Mouse (Mus musculus): Measurements from ENCODE around the gene Gm28372. TPM values are rescaled to one million over a fixed set of nuclear protein-coding genes. Genes with fewer than 3 reads are reported as not detected.

Gm28372 gene
- total and polyA plus RNA-seq, 2 experiments from 2014 or later: not detected

DNA sequence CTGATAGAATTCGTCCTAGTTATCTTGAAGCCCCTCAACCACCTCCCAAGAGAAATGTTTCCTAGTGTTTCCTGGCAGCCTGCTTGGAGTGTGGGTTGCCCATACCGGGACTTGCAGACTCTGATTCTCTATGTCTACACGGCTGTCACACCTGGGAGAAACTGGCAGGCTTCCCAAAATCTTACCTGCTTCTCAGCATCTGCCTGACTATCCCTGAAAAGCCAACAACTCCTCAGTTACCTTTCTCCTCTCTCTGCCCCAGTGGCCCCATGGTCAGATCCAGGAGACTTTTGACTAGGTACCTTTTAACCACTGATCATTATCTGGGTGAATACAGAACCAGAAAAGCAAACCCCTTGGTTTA, 46.7 kb downstream of the Gm28372 start:
- DNase-seq (ENCODE audit: low spot score): no peak
- H3K4me3 ChIP-seq (ENCODE audit: low read depth, low read length): peak overlapping the region; percentile 91
- 0 out of 2 replicates have a peak, but pooled peaks cover 4% of the 10 kb centered on the region for H3K27me3 ChIP-seq (ENCODE audit: control insufficient read depth, insufficient read depth, low read length)
- TF ChIP-seq EP300 (IDR thresholded peaks at IDR 0.05; ENCODE audit: low read depth): no peak
- no peak for TF ChIP-seq CTCF (IDR thresholded peaks at IDR 0.05; ENCODE audit: low read depth)
- ATAC-seq (ENCODE audit: insufficient read depth, low read depth): no peak
- no peak overlapping the region for H3K27ac ChIP-seq (ENCODE audit: low read depth)
- H3K4me1 ChIP-seq (ENCODE audit: control insufficient read depth, insufficient read depth): peaks cover 28% of the 10 kb centered on the region
- WGBS: 43% methylated on average over 3 of the region's 3 CpGs
- no peak overlapping the region for H3K9ac ChIP-seq (replicated peaks; ENCODE audit: low read depth, low read length)
- no peaks in the 10 kb centered on the region for H3K9me3 ChIP-seq (replicated peaks; ENCODE audit: control insufficient read depth, low read length)
- no peaks in the 10 kb centered on the region for H3K36me3 ChIP-seq (replicated peaks; ENCODE audit: control insufficient read depth, insufficient read depth, low read length)
- H3K4me2 ChIP-seq (ENCODE audit: low read depth, low read length): peak overlapping the region; percentile 88

DNA sequence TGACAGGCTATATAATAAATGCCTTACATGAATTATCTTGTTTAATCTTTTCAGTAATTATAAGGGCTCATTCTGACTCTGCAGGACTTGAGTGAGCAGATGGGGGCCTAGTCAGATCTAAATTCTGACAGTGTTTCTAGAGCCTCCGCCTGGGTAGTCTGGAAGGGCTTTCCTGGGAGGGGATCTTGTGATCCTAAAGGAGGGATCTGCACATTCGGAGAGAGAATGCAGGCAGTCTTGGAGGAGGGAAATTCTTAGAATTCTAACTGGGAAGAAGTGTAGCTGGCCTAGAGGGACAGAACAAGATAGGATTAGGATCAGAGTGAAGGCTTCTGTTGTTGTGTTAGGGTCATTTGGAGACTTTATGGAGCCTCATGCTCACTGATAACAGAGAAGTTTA, 47.2 kb downstream of the Gm28372 start:
- Histone ChIP-seq H3K4me2 (ENCODE audit: low read depth, low read length) (no peak overlapping the region), H3K9ac (replicated peaks; ENCODE audit: low read depth, low read length) (no peak overlapping the region), H3K36me3 (replicated peaks; ENCODE audit: control insufficient read depth, insufficient read depth, low read length) (no peaks in the 10 kb centered on the region), H3K27ac (ENCODE audit: low read depth) (no peak overlapping the region), H3K4me3 (ENCODE audit: low read depth, low read length) (no peak overlapping the region), H3K4me1 (ENCODE audit: control insufficient read depth, insufficient read depth) (peaks cover 28% of the 10 kb centered on the region), H3K27me3 (ENCODE audit: control insufficient read depth, insufficient read depth, low read length) (0 out of 2 replicates have a peak, but pooled peaks cover 4% of the 10 kb centered on the region), H3K9me3 (replicated peaks; ENCODE audit: control insufficient read depth, low read length) (no peaks in the 10 kb centered on the region)
- 51% methylated on average over 2 of the region's 2 CpGs for WGBS
- ATAC-seq (ENCODE audit: insufficient read depth, low read depth) (no peak), DNase-seq (ENCODE audit: low spot score) (no peak)
- TF ChIP-seq EP300 (IDR thresholded peaks at IDR 0.05; ENCODE audit: low read depth) (no peak), CTCF (IDR thresholded peaks at IDR 0.05; ENCODE audit: low read depth) (no peak)

DNA sequence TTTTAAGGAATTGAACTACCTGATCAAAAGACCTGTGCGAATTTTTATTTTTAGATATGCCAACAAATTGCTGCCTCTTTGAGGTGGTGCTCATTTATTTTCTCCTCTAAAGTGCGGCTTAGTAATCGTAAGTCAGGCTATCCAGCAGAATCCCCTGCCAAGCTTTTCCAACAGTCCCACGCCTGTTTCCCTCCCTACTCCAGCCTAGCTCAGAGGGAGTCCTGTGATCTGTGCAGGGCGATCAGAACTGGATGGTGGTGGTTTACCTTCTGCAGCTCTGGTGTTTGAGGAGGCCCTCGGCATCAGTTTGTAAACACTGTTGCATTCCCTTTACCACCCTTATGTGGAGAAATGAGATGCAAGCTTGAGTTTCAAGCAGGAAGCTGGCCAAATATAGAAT, 48.4 kb downstream of the Gm28372 start:
- H3K27ac ChIP-seq (ENCODE audit: low read depth): no peak overlapping the region
- H3K4me2 ChIP-seq (ENCODE audit: low read depth, low read length): peak overlapping the region; percentile 11; the same call in 1 of the 2 replicates
- H3K9ac ChIP-seq (replicated peaks; ENCODE audit: low read depth, low read length): no peak overlapping the region
- no peaks in the 10 kb centered on the region for H3K9me3 ChIP-seq (replicated peaks; ENCODE audit: control insufficient read depth, low read length)
- no peaks in the 10 kb centered on the region for H3K36me3 ChIP-seq (replicated peaks; ENCODE audit: control insufficient read depth, insufficient read depth, low read length)
- DNase-seq (ENCODE audit: low spot score): no peak
- no peak for ATAC-seq (ENCODE audit: insufficient read depth, low read depth)
- H3K27me3 ChIP-seq (ENCODE audit: control insufficient read depth, insufficient read depth, low read length): 0 out of 2 replicates have a peak, but pooled peaks cover 4% of the 10 kb centered on the region
- TF ChIP-seq CTCF (IDR thresholded peaks at IDR 0.05; ENCODE audit: low read depth): no peak
- TF ChIP-seq EP300 (IDR thresholded peaks at IDR 0.05; ENCODE audit: low read depth): no peak
- 47% methylated on average over 6 of the region's 6 CpGs for WGBS
- peaks cover 28% of the 10 kb centered on the region for H3K4me1 ChIP-seq (ENCODE audit: control insufficient read depth, insufficient read depth)
- H3K4me3 ChIP-seq (ENCODE audit: low read depth, low read length): no peak overlapping the region

DNA sequence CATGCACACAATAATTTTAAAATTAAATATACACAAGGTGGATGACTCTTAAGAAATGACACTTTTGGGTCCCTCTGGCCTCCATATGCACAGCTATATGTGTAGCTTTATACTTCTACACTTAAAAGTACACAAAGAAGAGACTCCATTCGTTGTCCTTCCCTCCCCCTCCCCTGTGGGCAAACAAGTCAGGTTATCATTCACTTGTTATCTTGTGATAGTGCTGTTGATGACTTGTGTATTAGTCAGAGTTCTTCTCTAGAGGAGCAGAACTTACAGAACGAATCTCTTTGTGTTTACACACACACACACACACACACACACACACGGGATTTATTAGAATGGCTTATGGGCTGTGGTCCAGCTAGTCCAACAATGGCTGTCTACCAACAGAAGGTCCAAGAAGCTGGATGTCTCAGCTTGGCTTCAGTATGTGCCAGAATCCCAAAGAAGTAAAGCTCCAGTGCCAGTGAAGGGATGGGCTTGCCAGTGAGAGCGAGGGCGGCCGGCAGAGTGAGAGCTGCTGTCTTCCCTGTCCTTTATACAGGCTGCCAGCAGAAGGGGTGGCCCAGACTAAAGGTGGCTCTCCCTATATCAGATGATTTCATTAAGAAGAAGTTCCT, 49.8 kb downstream of the Gm28372 start:
- DNase-seq (ENCODE audit: low spot score): no peak
- Histone ChIP-seq H3K36me3 (replicated peaks; ENCODE audit: control insufficient read depth, insufficient read depth, low read length) (no peaks in the 10 kb centered on the region), H3K27me3 (ENCODE audit: control insufficient read depth, insufficient read depth, low read length) (no peaks in the 10 kb centered on the region), H3K4me3 (ENCODE audit: low read depth, low read length) (no peak overlapping the region), H3K4me2 (ENCODE audit: low read depth, low read length) (no peak overlapping the region), H3K9me3 (replicated peaks; ENCODE audit: control insufficient read depth, low read length) (no peaks in the 10 kb centered on the region), H3K27ac (ENCODE audit: low read depth) (no peak overlapping the region), H3K9ac (replicated peaks; ENCODE audit: low read depth, low read length) (no peak overlapping the region), H3K4me1 (ENCODE audit: control insufficient read depth, insufficient read depth) (peaks cover 24% of the 10 kb centered on the region)
- no peak for ATAC-seq (ENCODE audit: insufficient read depth, low read depth)
- WGBS: 61% methylated on average over 6 of the region's 6 CpGs
- TF ChIP-seq CTCF (IDR thresholded peaks at IDR 0.05; ENCODE audit: low read depth): no peak
- TF ChIP-seq EP300 (IDR thresholded peaks at IDR 0.05; ENCODE audit: low read depth): no peak

Other genes with a start within 250 kb of the Gm28372 start
- gene Snrpb, start 225.8 kb upstream of the Gm28372 start, total RNA-seq (2014; rRNA removed; ENCODE audit: low replicate concordance): 375 and 410 TPM in 2 replicates
- gene Snrpb, start 225.8 kb upstream of the Gm28372 start, polyA plus RNA-seq (2015; fragmentation: Nextera tagmentation; extraction: Ambion mirVana): 307 and 316 TPM in 2 replicates
- gene Tmc2, start 210.0 kb upstream of the Gm28372 start, total RNA-seq (2014; rRNA removed; ENCODE audit: low replicate concordance): not detected in 2 replicates
- not detected in 2 replicates for gene Tmc2, start 210.0 kb upstream of the Gm28372 start, polyA plus RNA-seq (2015; fragmentation: Nextera tagmentation; extraction: Ambion mirVana)
- gene Nop56, start 130.8 kb upstream of the Gm28372 start, total RNA-seq (2014; rRNA removed; ENCODE audit: low replicate concordance): 47.4 and 50.9 TPM in 2 replicates
- gene Nop56, start 130.8 kb upstream of the Gm28372 start, polyA plus RNA-seq (2015; fragmentation: Nextera tagmentation; extraction: Ambion mirVana): 57.4 and 57.6 TPM in 2 replicates
- gene Idh3b, start 120.7 kb upstream of the Gm28372 start, total RNA-seq (2014; rRNA removed; ENCODE audit: low replicate concordance): 359 and 497 TPM in 2 replicates
- gene Idh3b, start 120.7 kb upstream of the Gm28372 start, polyA plus RNA-seq (2015; fragmentation: Nextera tagmentation; extraction: Ambion mirVana): 512 and 516 TPM in 2 replicates
- gene Ebf4, start 110.1 kb upstream of the Gm28372 start, total RNA-seq (2014; rRNA removed; ENCODE audit: low replicate concordance): 1.1 and 3.4 TPM in 2 replicates
- 0.16 and 0.18 TPM in 2 replicates for gene Ebf4, start 110.1 kb upstream of the Gm28372 start, polyA plus RNA-seq (2015; fragmentation: Nextera tagmentation; extraction: Ambion mirVana)
- 6.9 and 7.8 TPM in 2 replicates for gene Cpxm1, start 7.7 kb upstream of the Gm28372 start, total RNA-seq (2014; rRNA removed; ENCODE audit: low replicate concordance)
- gene Cpxm1, start 7.7 kb upstream of the Gm28372 start, polyA plus RNA-seq (2015; fragmentation: Nextera tagmentation; extraction: Ambion mirVana): 9.5 and 11.5 TPM in 2 replicates
- gene 1700020A23Rik, start within 50 bp of the Gm28372 start, total RNA-seq (2014; rRNA removed; ENCODE audit: low replicate concordance): not detected in 2 replicates
- gene 1700020A23Rik, start within 50 bp of the Gm28372 start, polyA plus RNA-seq (2015; fragmentation: Nextera tagmentation; extraction: Ambion mirVana): not detected in 2 replicates
- gene Tmem239, start 1.2 kb downstream of the Gm28372 start, total RNA-seq (2014; rRNA removed; ENCODE audit: low replicate concordance): not detected in 2 replicates
- gene Tmem239, start 1.2 kb downstream of the Gm28372 start, polyA plus RNA-seq (2015; fragmentation: Nextera tagmentation; extraction: Ambion mirVana): not detected in 2 replicates
- gene Vps16, start 19.1 kb downstream of the Gm28372 start, total RNA-seq (2014; rRNA removed; ENCODE audit: low replicate concordance): 37.9 and 46.0 TPM in 2 replicates
- gene Vps16, start 19.1 kb downstream of the Gm28372 start, polyA plus RNA-seq (2015; fragmentation: Nextera tagmentation; extraction: Ambion mirVana): 29.4 and 30.2 TPM in 2 replicates
- gene Pced1a, start 19.5 kb downstream of the Gm28372 start, total RNA-seq (2014; rRNA removed; ENCODE audit: low replicate concordance): 6.4 and 11.5 TPM in 2 replicates
- gene Pced1a, start 19.5 kb downstream of the Gm28372 start, polyA plus RNA-seq (2015; fragmentation: Nextera tagmentation; extraction: Ambion mirVana): 2.7 and 3.4 TPM in 2 replicates
- gene Ptpra, start 45.0 kb downstream of the Gm28372 start, total RNA-seq (2014; rRNA removed; ENCODE audit: low replicate concordance): 21.7 and 39.5 TPM in 2 replicates
- gene Ptpra, start 45.0 kb downstream of the Gm28372 start, polyA plus RNA-seq (2015; fragmentation: Nextera tagmentation; extraction: Ambion mirVana): 44.2 and 44.5 TPM in 2 replicates
- 69.4 and 74.0 TPM in 2 replicates for gene Mrps26, start 158.5 kb downstream of the Gm28372 start, total RNA-seq (2014; rRNA removed; ENCODE audit: low replicate concordance)
- 86.9 and 87.7 TPM in 2 replicates for gene Mrps26, start 158.5 kb downstream of the Gm28372 start, polyA plus RNA-seq (2015; fragmentation: Nextera tagmentation; extraction: Ambion mirVana)
- not detected in 2 replicates for gene Oxt, start 170.9 kb downstream of the Gm28372 start, total RNA-seq (2014; rRNA removed; ENCODE audit: low replicate concordance)
- not detected in 2 replicates for gene Oxt, start 170.9 kb downstream of the Gm28372 start, polyA plus RNA-seq (2015; fragmentation: Nextera tagmentation; extraction: Ambion mirVana)
- not detected in 2 replicates for gene Avp, start 177.3 kb downstream of the Gm28372 start, total RNA-seq (2014; rRNA removed; ENCODE audit: low replicate concordance)
- gene Avp, start 177.3 kb downstream of the Gm28372 start, polyA plus RNA-seq (2015; fragmentation: Nextera tagmentation; extraction: Ambion mirVana): 0.22 and 0.51 TPM in 2 replicates
- 8.2 and 9.8 TPM in 2 replicates for gene Fastkd5, start 224.8 kb downstream of the Gm28372 start, total RNA-seq (2014; rRNA removed; ENCODE audit: low replicate concordance)
- gene Fastkd5, start 224.8 kb downstream of the Gm28372 start, polyA plus RNA-seq (2015; fragmentation: Nextera tagmentation; extraction: Ambion mirVana): 9.8 TPM in 2 replicates
- 1.0 and 2.1 TPM in 2 replicates for gene Ubox5, start 224.8 kb downstream of the Gm28372 start, total RNA-seq (2014; rRNA removed; ENCODE audit: low replicate concordance)
- 4.4 and 4.5 TPM in 2 replicates for gene Ubox5, start 224.8 kb downstream of the Gm28372 start, polyA plus RNA-seq (2015; fragmentation: Nextera tagmentation; extraction: Ambion mirVana)
- gene Lzts3, start 237.6 kb downstream of the Gm28372 start, total RNA-seq (2014; rRNA removed; ENCODE audit: low replicate concordance): 5.3 TPM in 2 replicates
- gene Lzts3, start 237.6 kb downstream of the Gm28372 start, polyA plus RNA-seq (2015; fragmentation: Nextera tagmentation; extraction: Ambion mirVana): 0.77 and 0.81 TPM in 2 replicates

Measured in heart, postnatal 0 days (tissue).